Mouse (Mus musculus) megakaryocyte, embryonic 14.5 days (primary cell): ENCODE measurements around the gene Celf2. TPM values are rescaled to one million over a fixed set of nuclear protein-coding genes. Genes with fewer than 3 reads are reported as not detected.
"Not testable (repeated sequence)": the region's sequence is repeated elsewhere in the genome, so short reads cannot be mapped to it uniquely, and the experiment has no call there.

Experiments used
- H3K27me3 ChIP-seq: replicated peaks from 2 replicates; pipeline ENCODE3; 2012; ENCODE audit warnings: inconsistent platforms
- H3K36me3 ChIP-seq: replicated peaks from 2 replicates; pipeline ENCODE3; 2012; ENCODE audit warnings: low read length, inconsistent platforms, mixed read lengths
- H3K4me1 ChIP-seq: 2 replicates; pipeline ENCODE4 v1.6.1; 2012; ENCODE audit warnings: inconsistent platforms
- H3K4me3 ChIP-seq: replicated peaks from 2 replicates; pipeline ENCODE3; 2012; ENCODE audit warnings: moderate library complexity, mild to moderate bottlenecking, inconsistent platforms
- H3K9me3 ChIP-seq: 2 replicates; pipeline ENCODE4 v1.6.1; 2012; ENCODE audit warnings: inconsistent platforms
- FLI1 ChIP-seq: IDR thresholded peaks from 2 replicates; pipeline ENCODE4 v1.6.1; 2012; ENCODE audit warnings: low read length, inconsistent platforms, mixed read lengths
- GATA1 ChIP-seq: IDR thresholded peaks from 3 replicates; pipeline ENCODE4 v1.6.1; 2012; ENCODE audit warnings: mixed read lengths, low read length, inconsistent platforms, borderline replicate concordance
- polyA plus RNA-seq: library from polyadenylated mRNA; stranded (reverse); fragments of >175 nt; gene quantifications from 2 replicates; pipeline ENCODE4 v1.2.3, GENCODE M21; 2012; ENCODE audit warnings: low replicate concordance; ENCODE audit not compliant: insufficient read depth

The Celf2 gene
- 2.7 and 4.8 TPM in 2 replicates for polyA plus RNA-seq

GRCm38 (mm10) chr2:7509463-7509862 lies at the start of gene Celf2:
Gene Celf2 (minus strand): TSS chr2:7509563.
- not testable (repeated sequence) for H3K4me3 ChIP-seq, H3K4me1 ChIP-seq

GRCm38 (mm10) chr2:7555144-7555892 lies 46.0 kb upstream of the Celf2 start:
- H3K27me3 ChIP-seq, result no peaks in the 10 kb centered on the region
- no peaks in the 10 kb centered on the region for H3K9me3 ChIP-seq
- no peak overlapping the region for H3K4me3 ChIP-seq
- H3K36me3 ChIP-seq, result no peaks in the 10 kb centered on the region
- H3K4me1 ChIP-seq, result no peaks in the 10 kb centered on the region
- no peak for TF ChIP-seq GATA1
- no peak for TF ChIP-seq FLI1

More at GRCm38 (mm10) chr2:7509463-7509862, at the start of gene Celf2:
- H3K36me3 ChIP-seq, H3K27me3 ChIP-seq: not testable (repeated sequence)
- peaks cover 10% of the 10 kb centered on the region; the same call in 1 of the 2 replicates for H3K9me3 ChIP-seq

- no peaks in the 10 kb centered on the region for H3K36me3 ChIP-seq
- no peak for TF ChIP-seq FLI1
- no peak for TF ChIP-seq GATA1
These were observed 45.2 kb upstream of the Celf2 start for GRCm38 (mm10) chr2:7554601-7555000.

GRCm38 (mm10) chr2:7552887-7553286 lies 43.5 kb upstream of the Celf2 start:
- no peaks in the 10 kb centered on the region for H3K9me3 ChIP-seq
- H3K4me1 ChIP-seq, result no peaks in the 10 kb centered on the region
- H3K36me3 ChIP-seq, result no peaks in the 10 kb centered on the region
- TF ChIP-seq FLI1, result no peak
- H3K4me3 ChIP-seq, result no peak overlapping the region
- H3K27me3 ChIP-seq, result no peaks in the 10 kb centered on the region

More at GRCm38 (mm10) chr2:7554601-7555000, 45.2 kb upstream of the Celf2 start:
- H3K4me1 ChIP-seq, result no peaks in the 10 kb centered on the region
- no peaks in the 10 kb centered on the region for H3K27me3 ChIP-seq
- no peaks in the 10 kb centered on the region for H3K9me3 ChIP-seq
- H3K4me3 ChIP-seq, result no peak overlapping the region

GRCm38 (mm10) chr2:7548886-7549285 lies 39.5 kb upstream of the Celf2 start:
- Histone ChIP-seq H3K9me3 (no peaks in the 10 kb centered on the region), H3K4me3 (no peak overlapping the region), H3K4me1 (no peaks in the 10 kb centered on the region), H3K27me3 (no peaks in the 10 kb centered on the region), H3K36me3 (no peaks in the 10 kb centered on the region)
- TF ChIP-seq FLI1 (no peak), GATA1 (no peak)

GRCm38 (mm10) chr2:7534615-7535204 lies 25.3 kb upstream of the Celf2 start:
- Histone ChIP-seq H3K27me3 (no peaks in the 10 kb centered on the region), H3K4me3 (no peak overlapping the region), H3K9me3 (no peaks in the 10 kb centered on the region; the same call in 1 of the 2 replicates), H3K36me3 (no peaks in the 10 kb centered on the region), H3K4me1 (no peaks in the 10 kb centered on the region)
- TF ChIP-seq GATA1, result no peak

GRCm38 (mm10) chr2:7534195-7534594 lies 24.8 kb upstream of the Celf2 start:
- no peak for TF ChIP-seq GATA1
- H3K9me3 ChIP-seq, result no peaks in the 10 kb centered on the region; the same call in 1 of the 2 replicates
- no peak overlapping the region for H3K4me3 ChIP-seq
- H3K27me3 ChIP-seq, result no peaks in the 10 kb centered on the region
- no peaks in the 10 kb centered on the region for H3K36me3 ChIP-seq
- H3K4me1 ChIP-seq, result no peaks in the 10 kb centered on the region

GRCm38 (mm10) chr2:7531185-7531960 lies 22.0 kb upstream of the Celf2 start:
- Histone ChIP-seq H3K4me1 (no peaks in the 10 kb centered on the region), H3K9me3 (no peaks in the 10 kb centered on the region; the same call in 1 of the 2 replicates), H3K36me3 (no peaks in the 10 kb centered on the region), H3K4me3 (no peak overlapping the region), H3K27me3 (no peaks in the 10 kb centered on the region)
- no peak for TF ChIP-seq FLI1

GRCm38 (mm10) chr2:7530461-7531184 lies 21.3 kb upstream of the Celf2 start:
- Histone ChIP-seq H3K9me3 (no peaks in the 10 kb centered on the region; the same call in 1 of the 2 replicates), H3K27me3 (no peaks in the 10 kb centered on the region)

More at GRCm38 (mm10) chr2:7530461-7531184, 21.3 kb upstream of the Celf2 start:
- no peak for TF ChIP-seq GATA1
- no peak for TF ChIP-seq FLI1
- Histone ChIP-seq H3K36me3 (no peaks in the 10 kb centered on the region), H3K4me1 (no peaks in the 10 kb centered on the region), H3K4me3 (no peak overlapping the region)
